Mouse (Mus musculus) ES-Bruce4 (cell line): ENCODE measurements at regions not wholly inside any gene's neighbourhood (a gene's known extent, or its start where the extent isn't known, plus 50 kb on each side); places are given as distances from the start of the nearest gene placed in this dataset.

Source experiments
- CTCF ChIP-seq: IDR thresholded peaks from one replicate; pipeline ENCODE4 v1.8.1; 2011; ENCODE audit warnings: low read depth, low read length
- EP300 ChIP-seq: IDR thresholded peaks from 2 replicates; pipeline ENCODE4 v1.6.1; 2011; ENCODE audit warnings: low read depth, low read length; ENCODE audit not compliant: insufficient read depth

- TF ChIP-seq CTCF = peak; percentile 11
- no peak for TF ChIP-seq EP300
Observed at GRCm38 (mm10) chr6:143609100-143609499, 442.1 kb downstream of the Etnk1 start.
